Mouse (Mus musculus) heart, embryonic 14.5 days (tissue): ENCODE measurements at regions not wholly inside any gene's neighbourhood (a gene's known extent, or its start where the extent isn't known, plus 50 kb on each side); places are given as distances from the start of the nearest gene placed in this dataset.

Experiments used
- ATAC-seq: fragments of 200-750 bp; cut with Nextera tagmentation; 2 replicates; pipeline ENCODE4 v1.8.0; 2017; ENCODE audit warnings: low read depth, moderate TSS enrichment; ENCODE audit not compliant: insufficient number of reproducible peaks, insufficient read depth, low FRiP score
- H3K27ac ChIP-seq, 2 experiments: fragments of 200-500 bp in 1 of 2; fragments of 300-500 bp in 1 of 2; sonication (generic) in 1 of 2; replicated peaks in 1 of 2; 2 replicates each; pipeline ENCODE4 v1.5.1; 2012 to 2014; ENCODE audit warnings: low read depth in 2 of 2, low read length in 2 of 2, control low read depth in 1 of 2, mild to moderate bottlenecking in 1 of 2, mixed read lengths in 1 of 2; ENCODE audit not compliant: control insufficient read depth in 1 of 2, insufficient read depth in 1 of 2
- H3K27me3 ChIP-seq: fragments of 300-500 bp; sonication (generic); 2 replicates; pipeline ENCODE4 v1.6.1; 2014; ENCODE audit warnings: mild to moderate bottlenecking, low read length, control low read depth; ENCODE audit not compliant: control insufficient read depth, insufficient read depth
- H3K36me3 ChIP-seq: fragments of 300-500 bp; sonication (generic); 2 replicates; pipeline ENCODE4 v1.6.1; 2014; ENCODE audit warnings: mild to moderate bottlenecking, control low read depth, low read length, mixed read lengths; ENCODE audit not compliant: control insufficient read depth, insufficient read depth
- H3K4me1 ChIP-seq, 2 experiments: fragments of 200-500 bp in 1 of 2; fragments of 300-500 bp in 1 of 2; sonication (generic) in 1 of 2; 2 replicates each; pipeline ENCODE4 v1.6.1; 2012 to 2014; ENCODE audit warnings: low read length in 2 of 2, control low read depth in 1 of 2, mixed read lengths in 1 of 2; ENCODE audit not compliant: control insufficient read depth in 2 of 2, insufficient read depth in 2 of 2
- H3K4me2 ChIP-seq: fragments of 300-500 bp; sonication (generic); 2 replicates; pipeline ENCODE4 v1.6.1; 2014; ENCODE audit warnings: mild to moderate bottlenecking, low read length
- H3K4me3 ChIP-seq, 2 experiments: fragments of 200-500 bp in 1 of 2; fragments of 300-500 bp in 1 of 2; sonication (generic) in 1 of 2; 2 replicates each; pipeline ENCODE4 v1.5.1; 2012 to 2014; ENCODE audit warnings: low read length in 2 of 2, mild to moderate bottlenecking in 2 of 2, control low read depth in 1 of 2, low read depth in 1 of 2, moderate library complexity in 1 of 2; ENCODE audit not compliant: control insufficient read depth in 1 of 2, insufficient read depth in 1 of 2
- H3K9ac ChIP-seq: fragments of 300-500 bp; sonication (generic); 2 replicates; pipeline ENCODE4 v1.6.1; 2014; ENCODE audit warnings: mild to moderate bottlenecking, low read length
- H3K9me3 ChIP-seq: fragments of 300-500 bp; sonication (generic); 2 replicates; pipeline ENCODE4 v1.6.1; 2016; ENCODE audit warnings: low read length, control low read depth; ENCODE audit not compliant: control insufficient read depth
- WGBS: fragments of 180-500 bp; shearing (Covaris S2); extraction: QIAGEN DNeasy Blood & Tissue Kit; methylation state at CpG from one replicate; pipeline ENCODE4 v1.1.7; 2014; 5-methylcytosine and 5-hydroxymethylcytosine counted together

- Histone ChIP-seq H3K27me3 (no peaks in the 10 kb centered on the region), H3K27ac (peak overlapping the region; percentile 36 to 76; a peak in 3 of 4 replicates), H3K9me3 (no peaks in the 10 kb centered on the region), H3K9ac (no peak overlapping the region), H3K4me3 (no peak overlapping the region), H3K36me3 (no peaks in the 10 kb centered on the region), H3K4me2 (peak overlapping the region; percentile 45), H3K4me1 (peaks cover 9 to 17% of the 10 kb centered on the region in 2 experiments)
- 18% methylated on average over 4 of the region's 4 CpGs for WGBS
- no peak for ATAC-seq
Measured at GRCm38 (mm10) chr1:64195294-64195693, 73.2 kb upstream of the Klf7 start.

DNA sequence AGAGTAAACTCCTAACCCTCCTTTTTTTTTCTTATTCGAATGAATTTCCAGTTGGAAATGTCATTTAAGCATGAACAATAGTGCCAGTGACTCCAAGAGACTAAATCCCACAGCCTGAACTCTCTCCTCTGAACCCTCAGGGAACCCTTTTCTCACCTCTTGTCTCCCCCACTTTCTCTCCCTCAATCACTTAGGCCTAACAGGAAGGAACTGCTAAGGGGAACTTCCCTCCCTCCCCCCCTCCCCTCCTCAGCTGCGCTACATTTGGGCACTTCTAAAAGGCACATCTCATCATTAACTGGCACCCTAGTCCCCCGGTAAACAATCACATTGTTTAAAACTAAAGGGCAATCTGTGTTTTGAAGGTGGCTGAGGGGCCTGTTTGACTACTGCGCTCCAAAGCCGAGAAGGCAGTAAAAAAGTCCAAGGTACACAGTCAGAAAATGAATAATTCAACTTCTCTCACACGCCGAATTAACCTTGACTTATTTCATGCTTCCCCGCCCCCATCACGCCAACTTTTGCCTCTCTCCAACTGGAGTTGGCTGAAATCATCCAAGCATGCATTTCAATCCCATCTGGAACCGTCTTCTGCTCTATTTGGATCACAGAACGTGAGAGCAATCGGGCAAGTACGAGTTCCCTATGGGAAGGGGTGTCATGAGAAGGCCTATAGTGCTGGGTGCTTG lies 71.2 kb upstream of the Klf7 start:
- no peak for ATAC-seq
- no peaks in the 10 kb centered on the region for H3K36me3 ChIP-seq
- H3K9me3 ChIP-seq: no peaks in the 10 kb centered on the region
- WGBS: 73% methylated on average over 13 of the region's 13 CpGs
- peaks cover 14 to 23% of the 10 kb centered on the region in 2 experiments for H3K4me1 ChIP-seq
- no peaks in the 10 kb centered on the region for H3K27me3 ChIP-seq
- H3K9ac ChIP-seq: no peak overlapping the region
- H3K4me2 ChIP-seq: no peak overlapping the region
- no peak overlapping the region for H3K27ac ChIP-seq
- H3K4me3 ChIP-seq: no peak overlapping the region

- Histone ChIP-seq H3K27ac (no peak overlapping the region), H3K27me3 (no peaks in the 10 kb centered on the region), H3K9me3 (no peaks in the 10 kb centered on the region)
Measured at GRCm38 (mm10) chr1:64192736-64193135, 70.7 kb upstream of the Klf7 start.

DNA sequence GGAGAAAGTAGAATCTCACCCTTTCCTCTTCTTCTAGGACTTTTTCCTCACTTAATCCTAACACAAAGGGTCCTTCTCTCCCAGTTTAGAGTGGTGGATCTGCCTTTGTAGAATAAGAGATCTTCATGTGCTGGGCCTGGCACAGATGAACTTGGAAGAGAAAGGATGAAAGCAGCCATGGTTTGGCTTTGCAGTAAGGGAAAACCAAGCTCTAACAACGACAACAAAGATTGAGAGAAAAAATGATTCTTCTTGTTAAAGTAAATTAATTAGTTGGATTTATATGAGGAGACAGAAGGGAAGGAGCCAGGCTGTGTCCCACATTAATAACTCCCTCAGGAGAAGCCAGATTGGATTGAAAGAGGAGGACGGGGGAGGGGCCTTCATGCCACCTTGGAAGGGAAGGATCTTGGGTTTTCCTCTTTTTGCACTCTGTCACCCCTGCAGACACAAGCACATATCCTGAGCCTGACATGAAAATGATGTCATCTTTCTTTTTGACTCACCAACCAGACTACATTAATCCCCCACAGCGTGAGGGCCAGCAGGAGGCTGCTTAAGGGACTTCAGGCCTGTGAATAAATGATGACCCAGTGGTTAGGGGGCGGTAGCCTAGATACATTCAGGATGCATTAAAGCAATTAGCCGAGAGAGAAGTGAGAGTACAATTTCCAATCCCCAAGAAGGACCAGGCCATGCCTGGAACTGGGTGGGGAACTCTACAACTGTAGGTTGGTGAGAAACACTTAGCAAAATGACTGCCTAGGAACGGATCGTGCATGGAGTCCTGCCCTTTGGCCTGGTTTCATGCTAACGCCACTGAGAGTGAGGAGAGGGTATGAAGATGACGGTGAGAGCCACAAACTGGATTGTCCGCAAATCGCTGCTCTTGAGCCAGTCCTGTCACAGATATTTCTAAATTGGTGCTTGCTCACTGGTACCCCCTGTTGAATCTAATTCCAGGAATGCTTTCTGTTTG lies 69.4 kb upstream of the Klf7 start:
- 81% methylated on average over 11 of the region's 11 CpGs for WGBS
- ATAC-seq: no peak
- H3K4me1 ChIP-seq: peaks cover 14 to 23% of the 10 kb centered on the region in 2 experiments

More at GRCm38 (mm10) chr1:64192736-64193135, 70.7 kb upstream of the Klf7 start:
- Histone ChIP-seq H3K4me1 (peaks cover 14 to 23% of the 10 kb centered on the region in 2 experiments), H3K36me3 (no peaks in the 10 kb centered on the region), H3K4me2 (no peak overlapping the region), H3K9ac (no peak overlapping the region), H3K4me3 (no peak overlapping the region)
- 84% methylated on average over 3 of the region's 3 CpGs for WGBS
- no peak for ATAC-seq

DNA sequence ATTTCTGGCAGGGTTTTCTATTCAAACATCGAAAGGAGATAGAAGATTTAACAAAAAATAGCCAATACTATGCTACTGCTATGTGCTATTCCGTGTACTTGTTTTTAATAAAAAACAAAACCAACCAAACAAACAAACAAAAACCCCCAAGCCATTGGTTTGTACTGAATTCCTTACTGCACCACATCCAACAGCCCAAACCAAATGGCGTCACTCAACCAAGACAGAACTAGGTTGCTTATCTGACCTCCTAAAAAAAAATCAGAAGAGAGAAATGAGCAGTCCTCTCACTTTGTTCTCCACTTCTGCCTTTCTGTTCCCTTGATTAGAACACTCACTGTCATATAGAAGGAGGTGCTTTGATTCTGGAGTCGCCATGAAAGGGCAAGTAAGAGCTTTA lies 68.6 kb upstream of the Klf7 start:
- Histone ChIP-seq H3K36me3 (no peaks in the 10 kb centered on the region), H3K9me3 (no peaks in the 10 kb centered on the region), H3K27ac (no peak overlapping the region), H3K27me3 (no peaks in the 10 kb centered on the region), H3K9ac (no peak overlapping the region), H3K4me2 (no peak overlapping the region), H3K4me1 (peaks cover 10 to 16% of the 10 kb centered on the region in 2 experiments), H3K4me3 (no peak overlapping the region)
- 79% methylated on average over 4 of the region's 4 CpGs for WGBS
- no peak for ATAC-seq

More for the DNA sequence above, 69.4 kb upstream of the Klf7 start:
- no peak overlapping the region for H3K9ac ChIP-seq
- H3K27me3 ChIP-seq: no peaks in the 10 kb centered on the region
- no peak overlapping the region for H3K27ac ChIP-seq
- no peak overlapping the region for H3K4me2 ChIP-seq
- H3K9me3 ChIP-seq: no peaks in the 10 kb centered on the region
- no peak overlapping the region for H3K4me3 ChIP-seq
- H3K36me3 ChIP-seq: no peaks in the 10 kb centered on the region

DNA sequence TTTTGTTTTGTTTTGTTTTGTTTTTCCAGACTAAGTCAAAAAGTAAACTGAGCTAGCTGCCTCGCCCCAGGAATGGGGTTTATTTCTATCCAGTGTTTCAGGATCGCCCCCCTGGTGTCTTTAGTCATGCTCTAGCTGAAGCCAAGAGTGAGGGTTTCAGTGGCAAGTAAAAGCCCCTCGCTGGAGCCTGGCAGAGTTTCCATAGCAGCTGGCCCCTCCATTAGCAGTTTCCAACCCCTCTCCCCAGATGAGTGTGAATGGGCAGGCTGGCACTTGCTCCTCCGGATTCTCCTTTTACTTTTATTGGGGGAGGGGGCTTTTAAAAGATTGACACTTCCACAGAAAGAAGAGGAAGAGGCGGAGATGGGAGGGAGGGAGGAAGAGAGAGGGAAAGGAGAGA lies 68.0 kb upstream of the Klf7 start:
- H3K27ac ChIP-seq: no peak overlapping the region
- H3K4me2 ChIP-seq: no peak overlapping the region
- no peaks in the 10 kb centered on the region for H3K36me3 ChIP-seq
- 30% methylated on average over 5 of the region's 5 CpGs for WGBS
- no peaks in the 10 kb centered on the region for H3K27me3 ChIP-seq
- H3K9me3 ChIP-seq: no peaks in the 10 kb centered on the region
- no peak overlapping the region for H3K9ac ChIP-seq
- ATAC-seq: no peak
- H3K4me3 ChIP-seq: no peak overlapping the region
- peaks cover 10% of the 10 kb centered on the region in 2 experiments for H3K4me1 ChIP-seq

DNA sequence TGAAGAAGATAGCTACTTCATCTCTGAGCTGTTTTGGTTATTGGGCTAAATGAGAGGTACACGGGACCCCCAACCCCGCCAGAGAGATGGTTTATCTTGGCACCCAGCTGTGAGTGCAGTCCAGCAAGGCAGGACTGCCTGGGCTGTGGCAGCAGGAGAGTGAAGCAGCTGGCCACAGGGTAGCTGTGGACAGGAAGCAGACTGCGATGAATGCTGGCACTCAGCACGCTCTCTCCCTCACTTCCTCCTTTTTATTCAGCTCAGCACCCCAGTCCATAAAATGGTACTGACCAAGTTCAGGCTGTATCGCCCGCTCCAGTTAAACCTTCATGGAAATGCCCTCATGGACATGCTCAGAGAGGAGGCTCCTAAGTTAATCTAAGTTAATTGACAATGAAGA lies 67.4 kb upstream of the Klf7 start:
- Histone ChIP-seq H3K27me3 (no peaks in the 10 kb centered on the region), H3K27ac (no peak overlapping the region), H3K4me1 (peaks cover 6 to 8% of the 10 kb centered on the region in 2 experiments), H3K4me2 (no peak overlapping the region), H3K4me3 (no peak overlapping the region), H3K9me3 (no peaks in the 10 kb centered on the region), H3K9ac (no peak overlapping the region), H3K36me3 (no peaks in the 10 kb centered on the region)
- no peak for ATAC-seq
- 34% methylated on average over 6 of the region's 6 CpGs for WGBS
